Mouse (Mus musculus) hindlimb bud, embryonic 11.5 days (tissue): Measurements from ENCODE around the gene Mgst3.
A peak's percentile ranks its signal among the peaks of the same experiment; 100 is the strongest.

Experiments
- DNase-seq: peaks from one replicate; pipeline ENCODE4 v3.0.0-alpha.2; 2012; ENCODE audit warnings: low read depth, low spot score; ENCODE audit errors: extremely low spot score

Mgst3 gene

DNA sequence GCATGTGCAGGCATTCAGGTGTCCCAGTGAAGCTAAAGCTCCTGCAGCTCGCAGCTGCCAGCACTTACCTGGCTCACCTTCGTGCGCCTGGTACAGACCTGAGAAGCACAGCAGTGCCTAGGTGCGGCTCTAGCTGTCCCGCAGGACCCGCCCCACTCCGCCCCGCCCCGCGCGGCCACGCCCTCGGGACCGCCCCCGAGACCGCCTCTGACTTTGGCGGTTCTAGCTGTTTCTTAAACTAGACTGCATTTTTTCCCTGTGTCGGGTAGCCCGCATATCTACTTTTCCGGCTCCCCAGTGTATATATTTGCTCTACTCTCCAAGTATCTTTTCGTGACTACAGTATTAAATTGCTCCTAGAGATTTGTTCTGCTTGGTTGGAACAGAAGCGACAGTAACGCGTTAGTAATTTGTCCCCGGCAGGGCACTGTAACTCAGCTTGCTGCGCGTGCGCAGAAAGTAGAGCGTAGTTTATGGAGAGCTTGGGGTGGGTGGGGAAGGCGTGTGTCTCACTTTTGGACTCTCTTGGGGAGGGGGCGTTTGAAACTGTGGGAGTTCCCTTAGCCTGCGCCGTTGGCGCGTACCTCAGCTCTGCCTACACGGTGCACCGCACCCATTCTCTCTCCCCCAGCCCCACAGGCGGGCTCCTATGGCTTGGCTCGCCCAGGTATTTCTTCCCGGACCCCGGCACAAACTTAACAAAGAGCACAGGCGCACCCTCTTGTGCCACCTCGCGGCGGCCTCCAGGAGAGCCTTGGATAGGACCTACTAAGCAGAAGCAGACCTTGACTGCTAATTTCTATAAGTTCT, at the start of gene Mgst3:
Gene Mgst3, minus strand, starts transcription at position 159 of the 810 bp plus-strand sequence.
- peak; percentile 98 for DNase-seq

DNA sequence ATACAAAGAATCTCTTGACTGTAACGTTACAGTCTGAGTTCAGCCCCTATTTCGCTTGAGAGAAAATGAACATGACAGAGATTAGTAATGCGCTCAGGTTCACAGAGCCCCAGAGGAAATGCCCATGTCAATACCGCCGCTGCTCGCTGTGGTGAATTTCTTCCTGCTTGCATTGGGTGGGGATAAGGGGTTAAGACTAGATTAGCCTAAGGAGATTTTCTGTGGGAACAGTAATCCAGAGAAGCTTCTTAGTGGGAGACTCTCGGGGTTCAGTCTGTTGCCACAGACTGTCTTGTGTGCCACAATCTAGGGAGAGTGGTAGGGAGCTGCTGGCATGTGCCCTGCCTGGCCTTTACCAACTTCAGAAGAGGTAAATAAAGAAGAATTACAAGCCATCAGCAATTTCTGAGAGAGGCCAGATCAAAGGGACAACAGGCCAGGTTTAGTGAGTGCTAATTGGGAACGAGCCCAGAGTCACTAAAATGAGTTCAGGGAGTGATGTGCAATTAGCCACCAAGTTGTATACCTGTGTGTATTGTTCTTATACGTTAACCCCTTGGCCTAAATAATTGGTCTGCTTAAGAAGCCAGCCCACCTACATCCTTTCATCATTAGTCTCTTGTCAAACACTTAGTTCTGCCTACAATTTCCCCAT, 44.7 kb upstream of the Mgst3 start:
- peak; percentile 47 for DNase-seq

DNA sequence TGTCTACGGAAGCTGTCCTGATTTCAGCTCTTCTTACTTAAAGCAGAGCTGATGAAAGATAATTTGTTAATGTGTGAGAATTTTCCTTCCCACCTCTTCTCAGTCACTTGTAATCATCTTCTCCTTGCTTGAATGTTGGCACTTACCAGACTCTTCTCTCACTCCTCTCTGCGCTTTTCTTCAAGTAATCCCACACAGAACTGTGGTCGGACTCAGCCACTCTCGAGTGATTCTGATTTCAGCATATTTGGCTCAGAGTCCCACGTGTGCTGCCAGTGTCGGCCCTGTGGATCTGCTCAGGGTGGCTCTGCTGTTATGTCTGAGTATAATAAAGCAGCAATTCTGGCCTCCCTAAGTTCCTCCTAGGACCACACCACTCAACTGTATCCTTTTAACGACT, 43.5 kb upstream of the Mgst3 start:
- no peak for DNase-seq

DNA sequence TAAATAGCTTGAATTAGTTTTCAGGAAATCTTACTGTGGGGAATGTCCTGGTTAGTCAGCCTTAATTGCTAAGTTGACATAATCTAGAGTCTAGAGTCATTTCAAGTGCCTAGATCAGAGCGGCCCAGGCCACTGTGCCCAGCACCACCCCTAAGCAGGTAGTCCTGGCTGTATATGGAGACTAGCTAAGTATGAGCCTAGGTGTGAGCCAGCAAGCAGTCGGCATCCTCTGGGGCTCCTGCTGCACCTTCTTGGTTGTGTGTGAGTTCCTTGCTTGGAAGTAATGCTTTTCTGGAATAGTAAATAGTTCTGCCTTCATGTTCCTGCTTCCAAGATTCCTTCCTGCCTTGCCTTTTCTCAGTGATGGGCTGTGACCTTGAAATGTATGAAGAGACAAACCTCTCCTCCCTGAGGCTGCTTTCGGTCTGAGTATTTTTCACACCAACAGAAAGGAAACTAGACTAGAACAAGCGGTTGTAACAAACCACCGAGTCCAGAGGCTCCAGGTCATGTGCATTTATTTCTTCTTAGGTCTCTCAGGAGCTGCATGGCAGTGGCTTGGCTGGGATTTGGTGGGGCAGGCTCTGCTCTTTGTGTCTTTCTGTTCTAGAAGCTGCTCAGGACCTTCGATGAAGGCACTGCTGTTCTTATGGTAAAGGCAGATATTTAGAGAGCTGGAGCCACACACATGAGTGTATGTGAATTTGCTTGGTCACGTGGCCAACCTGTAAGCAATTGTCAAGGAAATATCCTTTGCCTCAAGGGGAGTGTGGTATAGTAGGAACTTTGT, 42.7 kb upstream of the Mgst3 start:
- no peak for DNase-seq

DNA sequence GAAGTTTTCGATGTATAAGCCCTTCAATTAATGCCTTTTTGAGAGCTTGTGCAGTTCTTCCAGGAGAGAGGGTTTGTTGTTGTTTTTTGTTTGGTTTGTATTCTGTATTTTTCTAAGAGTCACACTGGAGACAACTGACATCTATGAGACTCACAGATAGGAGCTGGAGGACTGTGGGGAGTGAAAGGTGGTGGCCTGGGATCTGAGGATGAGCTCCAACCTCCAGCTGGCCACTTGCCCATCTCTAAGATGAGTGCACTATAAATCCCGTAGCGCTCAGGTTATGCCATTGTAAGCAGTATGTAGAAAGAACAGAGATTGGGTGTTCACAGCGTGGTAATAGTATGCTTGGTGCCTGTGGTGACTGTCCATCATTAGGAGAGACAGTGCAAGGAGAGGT, 41.3 kb upstream of the Mgst3 start:
- no peak for DNase-seq

DNA sequence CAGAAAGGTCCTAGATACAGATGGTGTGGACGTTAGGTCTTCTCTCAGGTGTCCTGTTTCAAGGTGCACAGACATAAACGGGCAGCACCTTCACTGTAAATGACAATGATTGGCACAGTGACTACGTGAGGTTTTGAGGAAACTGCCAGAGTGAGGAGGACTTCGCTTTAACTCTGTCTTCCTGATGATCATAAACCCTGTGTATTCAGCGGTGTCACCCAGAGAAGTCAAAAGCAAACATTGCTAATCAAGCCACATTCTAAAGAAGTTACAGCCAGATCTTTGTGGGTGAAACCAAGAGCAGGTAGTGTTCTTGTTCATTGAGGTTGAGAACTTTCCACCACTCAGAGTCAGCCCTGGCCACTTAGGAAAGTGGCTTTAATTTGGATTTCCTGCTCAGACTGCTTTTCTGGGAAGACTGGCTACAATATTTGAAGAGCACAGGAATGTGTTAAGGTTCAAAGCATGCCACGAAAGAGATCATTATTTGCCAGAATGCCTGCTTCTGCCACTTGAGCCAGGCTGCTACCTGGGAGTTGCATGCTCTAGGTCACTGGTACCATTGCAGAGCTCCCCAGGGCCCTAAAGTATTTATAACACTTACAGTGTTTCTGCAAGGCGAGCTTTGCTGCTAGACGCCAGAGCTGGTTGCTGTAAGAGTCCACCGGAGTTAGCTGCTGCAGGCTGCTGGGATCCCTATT, 37.5 kb upstream of the Mgst3 start:
- no peak for DNase-seq

DNA sequence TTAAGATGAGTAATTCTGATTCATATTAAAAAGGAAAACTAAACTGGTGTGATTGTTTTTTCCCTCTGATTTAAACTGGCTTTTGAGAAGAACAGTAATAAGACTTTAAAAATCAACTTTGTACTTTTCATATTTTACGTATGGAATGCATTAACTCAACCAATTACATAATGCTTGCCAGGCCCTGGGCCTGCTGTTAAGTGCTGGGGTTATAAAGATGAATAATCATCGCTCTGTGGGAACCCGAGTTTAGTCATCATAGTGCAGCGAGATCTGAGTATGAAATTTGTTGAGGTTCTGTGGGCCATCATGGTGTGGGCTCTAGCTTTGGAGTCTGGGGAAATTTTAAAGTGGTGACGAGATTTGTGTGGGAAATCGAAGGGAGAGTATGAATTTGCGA, 33.0 kb upstream of the Mgst3 start:
- no peak for DNase-seq

DNA sequence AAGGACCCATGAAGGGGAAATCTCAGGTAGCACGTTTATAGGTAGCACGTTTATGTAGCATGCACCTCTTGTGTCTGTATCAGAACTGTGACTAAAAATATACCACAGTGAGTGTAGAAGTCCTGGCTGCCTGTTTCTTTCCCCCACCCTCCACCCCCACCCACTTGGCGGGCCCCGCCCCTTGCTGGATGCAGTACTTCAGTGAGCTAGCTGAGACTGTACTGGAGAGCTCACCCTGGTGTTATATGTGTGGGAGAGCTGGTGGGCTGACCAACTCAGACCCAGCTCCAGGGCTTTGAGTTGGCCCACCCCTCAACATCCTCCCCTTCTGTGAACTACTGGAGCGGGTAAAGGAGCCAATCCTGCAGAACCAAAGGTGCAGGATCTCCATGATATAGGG, 31.9 kb upstream of the Mgst3 start:
- no peak for DNase-seq

DNA sequence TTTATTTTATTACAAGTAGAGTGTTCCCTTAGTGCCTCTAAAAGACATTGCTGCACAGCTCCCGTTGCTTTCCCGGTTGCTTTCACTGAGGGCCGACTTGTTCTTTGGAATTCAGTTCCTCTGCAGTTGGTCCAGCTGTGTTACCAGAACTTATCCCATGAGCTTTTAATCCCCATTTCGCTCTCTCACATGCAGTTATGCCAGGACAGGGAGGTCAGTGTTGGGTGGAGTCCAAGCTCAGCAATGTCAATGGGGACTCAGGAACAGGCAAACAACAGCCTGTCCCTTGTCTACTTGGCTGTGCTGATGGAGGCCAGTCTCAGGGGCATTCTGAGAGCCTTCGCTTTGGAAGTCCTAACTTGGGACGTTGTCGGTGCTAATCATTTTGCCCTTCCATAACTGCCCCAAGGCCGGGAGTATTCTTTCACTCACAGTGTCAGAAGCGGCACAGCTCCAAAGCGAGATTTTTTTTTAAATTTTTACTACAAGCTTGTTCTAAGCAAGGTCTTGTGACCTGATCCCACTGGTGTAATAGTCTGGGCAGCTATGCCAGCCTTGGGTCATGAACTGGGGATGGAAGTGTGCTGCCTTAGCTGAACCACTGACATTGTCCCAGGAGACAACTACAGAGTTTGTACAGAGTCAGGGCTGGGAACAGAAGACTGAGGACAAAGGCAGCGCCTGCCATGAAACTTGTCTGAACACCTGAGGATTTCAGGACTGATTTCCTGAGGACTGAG, 29.0 kb upstream of the Mgst3 start:
- DNase-seq = no peak

DNA sequence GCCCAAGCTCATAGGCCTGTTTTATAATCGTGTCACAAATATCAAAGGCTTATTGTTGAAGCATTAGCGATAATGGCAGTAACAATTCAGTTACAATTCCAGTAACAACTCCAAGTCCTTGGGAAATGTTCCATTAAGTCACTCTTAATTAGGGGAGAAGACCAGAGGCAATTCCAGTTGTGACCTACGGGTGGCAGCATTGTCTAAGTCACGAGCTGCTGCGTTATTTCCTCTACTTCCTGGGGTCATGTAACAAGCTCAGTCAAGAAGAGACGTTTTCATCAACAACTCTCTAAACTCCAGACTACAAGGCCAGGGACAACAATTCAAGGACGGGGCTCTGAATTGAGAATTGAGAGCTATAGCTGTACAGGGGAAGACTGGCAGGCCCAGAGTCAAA, 21.2 kb upstream of the Mgst3 start:
- peak; percentile 79 for DNase-seq

DNA sequence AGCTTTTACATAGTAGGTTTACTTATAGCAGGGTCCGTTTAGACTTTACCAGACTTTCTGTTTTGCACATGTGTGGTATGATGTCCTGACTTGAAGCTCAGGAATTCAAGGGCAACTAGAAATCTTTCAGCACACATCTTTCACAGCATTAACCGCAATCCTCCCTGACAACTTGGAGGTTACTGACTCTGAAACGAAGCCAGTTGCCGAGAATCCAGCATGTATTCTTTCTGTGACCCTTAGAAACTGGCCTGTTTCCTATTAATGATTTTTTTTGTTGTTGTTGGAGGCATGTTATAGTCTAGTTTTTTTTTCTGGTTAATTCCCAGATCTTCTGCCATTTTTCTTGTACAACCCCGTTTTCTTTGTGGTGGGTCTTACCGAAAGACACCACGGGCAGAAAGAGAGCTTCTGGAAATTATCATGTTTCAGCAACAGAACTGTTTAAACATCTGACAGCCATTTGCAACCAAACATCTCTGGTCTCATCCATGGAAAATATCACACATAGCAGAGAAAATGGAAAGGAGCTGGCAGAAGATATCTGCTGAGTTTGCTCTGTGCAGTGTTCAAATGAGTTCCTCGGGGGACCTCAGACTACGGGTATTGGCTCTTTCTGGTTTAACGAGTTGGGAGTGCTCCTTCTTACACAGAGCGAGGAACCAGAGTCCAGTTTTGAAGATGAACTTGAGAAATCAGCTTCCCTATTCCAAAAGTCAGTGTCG, 18.5 kb upstream of the Mgst3 start:
- DNase-seq = no peak

DNA sequence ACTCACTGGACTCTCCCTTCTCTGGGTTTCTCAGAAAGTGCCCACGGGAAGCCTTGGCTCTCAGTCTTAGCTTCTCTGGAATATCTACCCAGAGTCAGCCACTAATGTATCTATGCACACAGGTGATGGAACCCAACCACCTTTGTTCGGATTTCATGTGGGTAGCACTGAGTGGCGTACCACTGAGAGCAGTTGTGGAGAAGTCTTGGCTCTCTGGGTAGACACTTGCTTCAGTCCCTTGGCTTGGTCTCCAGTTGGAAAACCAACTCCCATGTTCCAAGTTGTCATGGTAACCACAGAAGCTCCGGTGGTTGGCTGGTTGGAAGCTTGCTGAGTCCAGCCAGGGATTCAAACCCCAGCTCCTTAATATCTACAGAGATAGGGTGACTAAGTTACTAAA, 16.0 kb upstream of the Mgst3 start:
- DNase-seq = no peak

DNA sequence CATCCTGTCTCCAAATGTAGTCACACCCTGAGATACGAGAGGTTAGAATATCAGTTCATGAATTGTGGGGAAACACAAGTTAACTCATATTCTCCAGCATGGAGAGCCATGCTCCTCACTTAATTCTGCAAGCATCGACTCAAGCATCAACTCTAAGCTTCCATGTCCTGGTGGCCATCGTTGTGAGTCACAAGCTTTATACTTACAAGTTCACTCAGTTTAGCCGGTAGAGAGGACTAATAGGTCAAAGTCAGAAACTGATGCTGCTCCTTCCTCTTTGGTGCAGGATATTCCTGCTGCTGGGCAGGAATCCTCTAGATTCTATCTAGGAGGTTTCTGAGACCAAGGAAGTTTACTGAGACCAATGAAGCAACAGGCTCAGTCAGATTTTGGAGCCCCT, 11.6 kb upstream of the Mgst3 start:
- no peak for DNase-seq

DNA sequence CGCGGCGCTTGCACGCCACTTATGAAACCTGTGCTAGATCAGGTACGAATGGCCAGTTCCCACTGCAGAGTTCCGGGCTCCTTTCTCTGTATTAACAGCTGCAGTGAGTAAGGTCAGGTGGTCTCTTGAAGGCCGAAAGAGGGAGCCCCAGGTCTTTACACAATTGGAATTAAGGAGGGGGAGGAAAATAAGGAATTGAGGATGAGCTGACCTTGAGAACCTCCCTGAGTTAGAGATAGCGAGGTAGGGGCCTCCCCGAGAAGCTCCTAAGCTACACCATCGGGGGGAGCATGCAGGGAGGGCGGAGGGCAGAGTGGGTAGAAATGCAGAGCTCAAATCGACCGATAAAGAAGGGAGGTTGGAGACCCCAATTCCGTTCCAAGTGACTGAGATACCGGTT, 360 bp downstream of the Mgst3 start:
- no peak for DNase-seq

DNA sequence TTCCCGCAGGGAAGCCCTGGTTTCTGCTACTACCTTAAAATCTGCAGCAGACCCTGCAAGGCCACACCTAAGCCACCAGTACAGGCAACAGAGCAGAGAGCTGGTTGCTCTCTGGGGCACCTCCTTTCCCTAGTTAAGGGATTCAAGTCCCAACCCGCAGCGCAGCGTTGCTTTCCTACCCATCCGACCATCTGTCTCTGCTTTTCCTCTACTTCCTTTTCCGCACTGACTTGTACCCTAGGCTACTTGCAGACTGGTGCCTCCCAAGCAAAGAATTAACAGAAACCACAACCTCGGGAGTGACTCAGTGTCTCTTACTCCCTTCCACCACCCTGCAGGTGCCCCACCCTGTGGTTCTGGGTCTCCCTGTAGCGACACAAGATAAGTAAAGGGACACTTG, 954 bp downstream of the Mgst3 start:
- DNase-seq = no peak

DNA sequence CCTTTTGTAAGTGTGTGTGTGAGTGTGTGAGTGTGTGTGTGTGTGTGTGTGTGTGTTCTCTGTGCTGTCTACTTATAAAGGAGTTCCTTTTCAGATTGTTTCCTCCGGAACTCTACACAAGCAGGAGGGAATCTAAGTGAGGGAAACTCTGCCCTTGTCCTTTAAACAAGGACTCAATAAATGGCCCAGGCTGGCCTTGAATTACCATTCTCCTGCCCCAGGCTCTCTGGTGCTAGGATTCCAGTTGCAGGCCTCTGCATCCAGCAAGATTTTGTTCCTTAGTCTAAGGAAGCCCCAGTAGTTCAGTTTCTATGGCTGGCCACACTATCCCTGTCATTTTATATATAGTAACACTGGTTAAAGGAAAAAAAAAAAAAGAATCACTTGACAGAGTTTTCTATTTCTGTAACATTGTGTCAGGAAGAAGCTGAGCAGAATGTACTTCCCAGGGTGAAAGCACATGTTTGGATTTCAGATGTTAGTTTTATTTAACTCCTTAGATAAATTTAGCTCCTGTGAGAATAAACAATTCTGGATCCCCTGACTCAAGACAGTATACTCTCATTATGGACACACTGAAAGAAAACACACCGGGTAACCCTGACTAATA, 1.5 kb downstream of the Mgst3 start:
- no peak for DNase-seq

DNA sequence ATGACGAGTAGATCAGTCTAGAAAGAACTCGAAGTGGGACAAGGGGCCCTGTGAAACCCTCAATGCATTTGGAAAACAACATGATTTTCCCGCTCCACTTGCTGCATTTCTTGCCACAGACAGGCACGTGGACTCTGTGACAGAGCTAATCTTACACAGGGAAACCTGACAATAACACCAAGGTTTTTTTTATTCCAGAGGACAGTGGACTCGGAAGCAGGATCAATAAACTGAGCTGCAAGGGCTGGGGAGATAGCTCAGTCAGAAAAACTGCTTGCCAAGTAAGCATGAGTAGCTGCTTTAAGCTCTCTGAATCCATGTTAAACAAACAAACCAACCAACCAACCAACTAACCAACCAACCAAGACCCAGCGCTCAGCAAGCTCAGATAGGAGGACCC, 2.4 kb downstream of the Mgst3 start:
- no peak for DNase-seq

DNA sequence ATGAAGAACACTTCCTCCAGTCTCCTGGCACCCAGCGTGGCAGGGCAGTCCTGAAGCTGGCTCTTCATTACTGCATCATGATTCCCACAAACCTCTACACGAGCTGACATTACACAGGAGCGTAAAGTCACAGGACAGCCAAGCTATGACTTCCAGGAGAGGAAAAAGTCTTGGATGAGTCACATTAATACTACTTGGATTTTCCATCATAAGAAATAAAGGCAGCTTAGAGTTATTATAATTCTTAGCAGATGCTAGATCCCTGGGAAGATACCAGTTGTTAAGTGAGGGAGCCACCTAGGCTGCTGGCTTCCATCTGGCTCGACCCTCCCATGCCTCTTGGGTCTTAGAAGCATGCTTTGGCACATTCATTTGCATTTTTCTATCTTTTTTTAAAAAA, 3.3 kb downstream of the Mgst3 start:
- no peak for DNase-seq

DNA sequence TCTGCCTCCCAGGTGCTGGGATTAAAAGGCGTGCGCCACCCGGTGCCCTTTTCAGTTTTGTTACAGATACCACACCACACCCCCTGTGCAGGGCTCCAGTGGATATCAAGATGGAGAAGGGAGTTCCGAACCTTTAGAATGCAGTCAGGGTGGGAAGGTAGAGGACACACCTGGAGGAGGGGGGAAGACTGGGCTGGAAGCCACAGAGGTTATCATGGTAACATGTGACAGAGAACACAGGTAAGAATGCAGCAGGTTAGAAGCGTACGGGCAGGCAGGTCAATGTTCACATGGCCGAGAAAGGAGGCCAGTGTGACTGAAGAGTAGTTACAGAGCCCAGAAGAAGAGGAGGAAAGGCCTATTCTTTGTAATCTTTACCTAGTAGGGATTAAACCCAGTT, 4.1 kb downstream of the Mgst3 start:
- DNase-seq = no peak

DNA sequence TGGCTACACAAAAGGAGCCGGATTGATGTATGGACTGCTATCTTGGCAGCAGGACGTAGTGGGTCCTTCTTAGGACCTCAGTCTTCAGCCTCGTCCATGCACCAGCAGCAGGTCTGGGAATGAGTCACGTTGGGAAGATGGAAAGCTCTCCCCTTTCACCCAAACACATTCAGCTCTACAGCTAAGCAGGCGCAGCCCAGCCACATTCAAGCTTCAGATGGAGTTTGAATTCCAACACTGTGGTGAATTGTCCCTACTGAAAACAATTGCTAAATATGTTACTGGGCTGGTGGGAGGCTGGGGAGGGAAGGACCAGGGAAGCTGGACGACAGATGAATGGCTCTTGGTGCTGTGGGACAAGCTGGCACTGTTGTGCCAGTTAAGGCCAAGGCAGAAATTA, 5.1 kb downstream of the Mgst3 start:
- no peak for DNase-seq
